Mouse (Mus musculus) ovary, postnatal 10 days (tissue): Measurements from ENCODE around the gene Prss36.
"Not testable (repeated sequence)": the region's sequence is repeated elsewhere in the genome, so short reads cannot be mapped to it uniquely, and the experiment has no call there.

ENCODE experiments used
- DNase-seq: peaks from one replicate; pipeline ENCODE4 v3.0.0; 2022; ENCODE audit warnings: low spot score

The Prss36 gene

DNA sequence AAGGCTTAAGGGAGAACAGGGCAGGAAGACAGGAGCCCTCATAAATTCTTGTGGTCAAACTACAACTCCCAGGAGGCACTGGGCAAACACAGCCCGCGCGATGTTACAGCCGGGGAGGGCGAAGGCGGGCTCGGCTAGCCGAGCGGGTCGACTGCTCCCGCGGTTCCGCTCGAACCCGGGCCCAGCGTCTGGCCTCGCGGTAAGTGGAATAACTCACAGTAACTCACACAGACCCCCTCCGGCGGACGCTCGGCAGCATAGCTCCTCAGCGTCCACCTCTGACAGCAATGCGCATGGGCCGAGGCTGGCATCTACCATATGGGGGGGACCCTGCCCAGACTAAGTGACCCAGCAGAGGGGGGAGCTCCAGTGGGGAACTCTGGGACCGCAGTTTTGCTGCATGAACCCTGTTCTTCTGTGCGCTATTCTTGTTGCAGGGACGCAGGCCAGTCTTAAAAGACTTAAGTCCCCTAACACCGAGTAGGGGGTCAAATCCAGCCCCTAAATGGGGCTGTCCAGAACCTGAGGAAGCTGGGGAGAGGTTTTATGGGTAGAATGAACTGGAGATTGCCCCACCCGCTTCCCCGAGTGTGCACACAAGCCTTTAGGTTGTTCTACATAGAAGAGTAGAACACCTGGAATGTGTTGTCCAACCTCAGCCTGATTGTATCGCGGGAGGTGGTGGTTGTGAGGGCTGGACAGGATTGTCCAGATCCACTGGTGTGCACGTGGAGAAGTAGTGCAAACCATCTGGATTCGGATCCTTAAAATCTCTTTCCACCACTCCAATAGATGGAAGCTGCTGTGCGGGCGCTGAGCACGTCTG lies 42.3 kb downstream of the Prss36 start, which contains the start of gene Bckdk:
Gene Bckdk, plus strand, starts transcription at position 112 of the 826 bp plus-strand sequence.
- peak; percentile 58 for DNase-seq

DNA sequence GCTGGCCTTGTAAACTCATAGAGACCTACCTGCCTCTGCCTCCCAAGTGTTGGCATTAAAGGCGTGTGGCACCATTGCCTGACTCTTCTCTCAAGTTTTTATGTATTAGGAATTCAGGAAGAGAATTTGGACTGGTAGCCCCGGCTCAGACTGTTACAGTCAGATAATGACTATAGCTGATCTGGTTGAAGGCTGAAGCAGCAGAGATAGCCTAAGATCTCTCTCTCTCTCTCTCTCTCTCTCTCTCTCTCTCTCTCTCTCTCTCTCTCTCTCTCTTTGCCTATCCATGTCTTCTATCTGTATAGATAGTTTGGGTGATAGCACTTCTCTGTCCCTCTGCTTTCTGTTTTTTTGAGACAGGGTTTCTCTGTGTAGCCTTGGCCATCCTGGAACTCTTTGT lies 44.8 kb downstream of the Prss36 start:
- DNase-seq = no peak

DNA sequence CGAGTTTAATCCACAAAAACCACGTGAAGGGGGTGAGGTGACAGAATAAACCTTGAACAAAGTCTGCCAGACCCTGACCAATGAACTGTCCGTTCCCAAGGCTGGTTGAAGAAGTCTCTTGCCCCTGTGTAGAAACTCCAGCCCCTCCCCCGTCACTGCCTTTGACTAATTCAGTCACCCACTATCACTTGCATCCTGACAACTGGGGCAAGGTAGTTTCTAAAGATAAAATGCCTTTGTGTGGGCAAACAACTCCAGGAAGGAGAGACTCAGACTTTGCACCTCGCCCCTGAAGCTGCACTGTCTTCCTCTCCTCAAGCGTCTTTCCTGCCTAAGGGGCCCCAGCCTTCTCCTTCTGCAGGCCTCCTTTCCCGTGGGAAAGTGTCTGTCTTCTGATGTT lies 46.5 kb downstream of the Prss36 start:
- DNase-seq = no peak

GRCm38 (mm10) chr7:127898179-127898956 lies 48.2 kb downstream of the Prss36 start:
- no peak for DNase-seq

DNA sequence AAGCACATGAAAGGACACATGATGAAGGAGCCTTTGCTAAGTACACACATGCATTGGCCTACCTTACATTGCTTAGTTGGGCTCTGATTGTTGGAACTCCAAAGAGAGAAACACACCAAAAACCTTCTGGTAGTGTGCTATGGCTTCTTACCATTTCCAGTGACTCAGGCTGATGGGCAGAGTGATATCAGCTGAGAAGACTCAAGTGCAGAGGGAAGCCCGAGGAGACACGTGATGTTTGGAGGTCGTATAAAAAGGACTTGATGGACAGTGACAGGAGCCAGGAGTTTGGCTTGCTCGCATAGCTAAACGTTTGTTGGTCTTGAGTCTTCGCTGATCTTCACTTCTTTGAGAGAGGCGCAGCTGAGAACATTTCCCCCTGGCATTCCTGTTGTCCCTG lies 49.0 kb downstream of the Prss36 start:
- no peak for DNase-seq

- DNase-seq = no peak
Observed at GRCm38 (mm10) chr7:127896384-127896783, 50.1 kb downstream of the Prss36 start.

- not testable (repeated sequence) for DNase-seq
Observed at GRCm38 (mm10) chr7:127895891-127896290, 50.6 kb downstream of the Prss36 start.

- peak; percentile 72 for DNase-seq
Observed at GRCm38 (mm10) chr7:127895442-127895841, 51.1 kb downstream of the Prss36 start, which contains the start of the genes Gm21974 and Vkorc1. Gene Gm21974, minus strand, starts transcription at chr7:127895454. Gene Vkorc1, minus strand, starts transcription at chr7:127895617.

DNA sequence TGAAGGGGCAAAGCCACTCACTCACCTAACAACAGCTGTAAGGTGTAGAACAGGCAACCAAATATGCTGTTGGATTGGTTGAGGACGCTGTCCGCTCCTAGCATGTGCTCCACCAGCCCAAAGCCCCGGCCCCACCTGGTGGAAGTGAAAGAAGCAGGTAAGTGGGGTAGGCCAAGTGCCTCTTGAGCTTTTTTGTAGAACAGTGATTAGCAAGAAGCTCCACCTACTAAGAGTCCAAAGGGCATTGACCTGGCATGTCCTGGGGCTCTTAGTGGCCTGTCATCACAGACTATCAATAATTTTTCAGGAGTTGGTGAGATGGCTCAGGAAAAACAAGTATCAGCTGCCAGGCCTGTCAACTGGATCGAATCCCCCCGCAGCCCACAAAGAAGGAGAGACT lies 52.0 kb downstream of the Prss36 start:
- no peak for DNase-seq

- no peak for DNase-seq
Observed at GRCm38 (mm10) chr7:127890798-127891197, 55.7 kb downstream of the Prss36 start, which contains the start of gene Prss53. Gene Prss53, minus strand, starts transcription at chr7:127890970.

GRCm38 (mm10) chr7:127888821-127889220 lies 57.7 kb downstream of the Prss36 start:
- DNase-seq = no peak

DNA sequence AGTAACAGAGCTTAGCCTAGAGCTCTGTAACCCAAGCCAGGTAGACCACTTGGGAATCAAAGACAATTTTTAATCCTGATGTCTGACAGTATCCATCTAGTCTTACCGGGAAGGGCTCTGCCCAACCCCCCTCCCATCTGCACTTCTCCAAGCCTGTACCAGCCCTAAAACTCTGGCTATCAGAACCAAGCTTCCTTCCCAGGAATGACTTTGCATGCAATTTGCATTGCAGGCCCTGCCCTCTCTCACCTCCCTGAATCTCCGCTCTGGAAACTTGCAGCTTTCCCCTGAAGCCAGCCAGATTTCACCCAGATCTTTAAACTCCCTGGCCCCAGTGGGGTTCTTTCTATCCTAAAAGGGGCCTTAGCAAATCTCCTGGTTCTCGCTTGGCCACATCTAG lies 58.7 kb downstream of the Prss36 start:
- no peak for DNase-seq

- DNase-seq = no peak
Observed at GRCm38 (mm10) chr7:127887191-127887590, 59.3 kb downstream of the Prss36 start.

DNA sequence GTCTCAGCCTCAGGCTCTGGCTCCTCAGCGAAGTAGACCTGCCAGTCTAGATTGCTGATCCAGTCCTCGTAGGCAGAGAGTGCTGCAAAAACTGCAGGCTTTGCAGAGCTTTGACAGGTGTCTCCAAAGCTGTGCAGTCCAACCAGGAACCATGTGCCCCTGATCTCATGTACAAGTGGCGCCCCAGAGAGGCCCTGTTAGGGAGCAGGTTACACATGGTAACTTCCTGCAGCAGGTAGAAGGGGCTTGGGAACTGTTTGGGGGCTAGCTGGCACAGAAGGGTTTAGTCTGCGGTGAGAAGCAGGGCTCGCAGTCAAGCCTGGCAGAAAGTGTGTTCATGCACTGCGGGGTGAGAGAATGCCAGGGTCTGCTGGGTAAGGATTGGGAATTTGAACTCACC lies 60.0 kb downstream of the Prss36 start:
- no peak for DNase-seq

GRCm38 (mm10) chr7:127885951-127886350 lies 60.6 kb downstream of the Prss36 start:
- no peak for DNase-seq
